Mouse (Mus musculus) adrenal gland, adult 2 months (tissue): ENCODE measurements around the gene Agap1. TPM values are rescaled to one million over a fixed set of nuclear protein-coding genes. Genes with fewer than 3 reads are reported as not detected.

ENCODE experiments used
- DNase-seq: peaks from one replicate; pipeline ENCODE4 v3.0.0; 2021
- polyA plus RNA-seq: library from polyadenylated mRNA; depleted of rRNA; stranded (reverse); fragments of >200 nt; gene quantifications from 2 replicates; pipeline ENCODE4 v1.2.3, GENCODE M21; 2012
- total RNA-seq, 2 experiments: library from RNA; stranded (reverse); gene quantifications; 2 replicates each; pipeline ENCODE4 v1.2.3; 2021

The Agap1 gene
- total and polyA plus RNA-seq, 3 experiments = 11.3 to 61.6 (median 46.2) TPM

- peak; percentile 54 for DNase-seq
Measured at GRCm38 (mm10) chr1:89576985-89577384, 122.4 kb downstream of the Agap1 start.

GRCm38 (mm10) chr1:89580031-89580998 lies 125.7 kb downstream of the Agap1 start:
- DNase-seq = peak; percentile 89

- DNase-seq = peak; percentile 83
Measured at GRCm38 (mm10) chr1:89580999-89581765, 126.6 kb downstream of the Agap1 start.

GRCm38 (mm10) chr1:89581766-89582125 lies 127.1 kb downstream of the Agap1 start:
- no peak for DNase-seq

- no peak for DNase-seq
Measured at GRCm38 (mm10) chr1:89583369-89583768, 128.8 kb downstream of the Agap1 start.

- DNase-seq = no peak
Measured at GRCm38 (mm10) chr1:89586991-89587683, 132.5 kb downstream of the Agap1 start.

- DNase-seq = no peak
Measured at GRCm38 (mm10) chr1:89588154-89588553, 133.5 kb downstream of the Agap1 start.

GRCm38 (mm10) chr1:89590994-89591393 lies 136.4 kb downstream of the Agap1 start:
- no peak for DNase-seq

GRCm38 (mm10) chr1:89593219-89593618 lies 138.6 kb downstream of the Agap1 start:
- DNase-seq = no peak

- no peak for DNase-seq
Measured at GRCm38 (mm10) chr1:89594999-89595398, 140.4 kb downstream of the Agap1 start.

- DNase-seq = no peak
Measured at GRCm38 (mm10) chr1:89595421-89595820, 140.8 kb downstream of the Agap1 start.

GRCm38 (mm10) chr1:89596223-89596622 lies 141.6 kb downstream of the Agap1 start:
- DNase-seq = no peak

GRCm38 (mm10) chr1:89598906-89599305 lies 144.3 kb downstream of the Agap1 start:
- no peak for DNase-seq

GRCm38 (mm10) chr1:89599983-89600741 lies 145.6 kb downstream of the Agap1 start:
- no peak for DNase-seq

GRCm38 (mm10) chr1:89601349-89601748 lies 146.7 kb downstream of the Agap1 start:
- DNase-seq = no peak

- DNase-seq = peak; percentile 69
Measured at GRCm38 (mm10) chr1:89602879-89603278, 148.3 kb downstream of the Agap1 start.

GRCm38 (mm10) chr1:89606612-89607011 lies 152.0 kb downstream of the Agap1 start:
- DNase-seq = peak; percentile 65

- DNase-seq = no peak
Measured at GRCm38 (mm10) chr1:89608766-89609165, 154.2 kb downstream of the Agap1 start.

GRCm38 (mm10) chr1:89609964-89610363 lies 155.4 kb downstream of the Agap1 start:
- no peak for DNase-seq

GRCm38 (mm10) chr1:89611521-89611920 lies 156.9 kb downstream of the Agap1 start:
- DNase-seq = no peak

GRCm38 (mm10) chr1:89613234-89613870 lies 158.7 kb downstream of the Agap1 start:
- no peak for DNase-seq
